Mouse (Mus musculus): ENCODE results near the gene Sp6. TPM values are rescaled to one million over a fixed set of nuclear protein-coding genes. Genes with fewer than 3 reads are reported as not detected.

Sp6 gene
- polyA plus RNA-seq, 1 experiment from 2014 or later = 2.4 TPM

DNA sequence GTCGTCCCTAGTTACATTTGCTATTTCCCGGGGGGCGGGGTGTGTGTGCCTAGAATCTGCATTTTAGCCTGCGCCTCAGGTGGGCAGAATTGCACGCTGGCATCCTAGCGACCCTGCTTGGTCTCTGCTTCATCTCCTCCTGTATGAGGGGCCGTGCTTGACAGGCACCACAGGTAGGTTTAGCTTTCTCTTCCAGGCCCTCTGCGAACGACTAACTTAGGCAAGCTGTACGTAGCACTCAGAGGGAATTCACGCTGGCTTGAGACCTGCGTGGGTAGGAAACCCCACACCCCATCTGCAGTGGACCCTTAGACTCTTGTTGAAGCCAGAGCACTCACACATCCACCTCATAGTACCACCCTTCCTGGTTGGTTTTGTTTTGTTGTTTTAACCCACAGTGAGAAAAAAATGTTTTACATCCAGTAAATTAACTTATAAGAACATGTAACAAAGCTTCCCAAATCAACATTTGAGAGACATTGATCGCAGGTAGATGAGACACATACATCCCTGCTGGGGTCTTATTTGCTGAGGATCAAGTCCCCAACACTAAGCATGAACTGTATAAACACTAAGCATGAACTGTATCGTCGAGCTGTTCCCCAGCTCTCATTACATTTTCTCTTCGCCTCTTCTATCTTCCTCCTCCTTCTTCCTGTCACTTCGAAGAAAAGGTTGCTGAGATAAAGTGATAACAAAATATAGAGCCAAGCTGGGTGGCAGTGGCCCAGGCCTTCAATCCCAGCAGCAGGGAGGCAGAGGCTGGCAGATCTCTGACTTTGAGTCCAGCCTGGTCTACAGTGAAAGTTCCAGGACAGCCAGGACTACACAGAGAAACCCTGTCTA is 34.6 kb upstream of the Sp6 start:
- Histone ChIP-seq H3K9me3 (ENCODE audit: control insufficient read depth, low read length) (no peaks in the 10 kb centered on the region), H3K4me2 (ENCODE audit: low read depth, severe bottlenecking) (peak overlapping the region; percentile 83), H3K27me3 (ENCODE audit: control insufficient read depth, insufficient read depth, low read length) (no peaks in the 10 kb centered on the region), H3K36me3 (ENCODE audit: control insufficient read depth, insufficient read depth, low read length) (no peaks in the 10 kb centered on the region), H3K9ac (ENCODE audit: low read length) (peak overlapping the region; percentile 66), H3K4me3 (ENCODE audit: low read depth, low read length) (peak overlapping the region; percentile 87), H3K4me1 (ENCODE audit: control insufficient read depth, insufficient read depth, low read length) (peaks cover 12% of the 10 kb centered on the region), H3K27ac (replicated peaks; ENCODE audit: low read depth, low read length) (0 out of 2 replicates have a peak overlapping the region, but pooled peaks have one; percentile 15)
- WGBS = 33% methylated on average over 17 of the region's 17 CpGs
- DNase-seq (ENCODE audit: low spot score) = no peak
- no peak for ATAC-seq (ENCODE audit: insufficient number of reproducible peaks, low FRiP score, low TSS enrichment, low read depth)

DNA sequence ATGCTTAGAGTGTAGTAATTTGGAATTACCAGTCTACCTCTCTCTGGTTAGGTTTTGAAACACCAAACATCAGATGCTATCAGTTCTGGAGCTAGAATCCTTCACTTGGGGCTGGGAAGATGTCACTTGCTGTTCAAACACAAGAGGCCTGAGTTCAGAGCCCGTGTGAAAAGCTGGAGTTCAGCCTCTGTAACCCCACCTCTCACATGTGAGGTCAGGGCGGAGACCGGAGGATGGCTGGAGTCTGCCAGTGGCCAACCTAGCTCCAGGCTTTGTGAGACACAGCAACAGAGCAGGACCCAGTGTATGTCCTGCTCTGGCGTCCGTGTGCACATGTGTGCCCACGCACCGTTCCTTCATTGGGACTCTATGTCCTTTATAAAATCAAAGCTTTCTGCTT is 33.9 kb upstream of the Sp6 start:
- WGBS = 78% methylated on average over 7 of the region's 7 CpGs
- H3K9me3 ChIP-seq (ENCODE audit: control insufficient read depth, low read length) = no peaks in the 10 kb centered on the region
- no peak overlapping the region for H3K9ac ChIP-seq (ENCODE audit: low read length)
- no peak overlapping the region for H3K4me3 ChIP-seq (ENCODE audit: low read depth, low read length)
- peaks cover 12% of the 10 kb centered on the region for H3K4me1 ChIP-seq (ENCODE audit: control insufficient read depth, insufficient read depth, low read length)
- ATAC-seq (ENCODE audit: insufficient number of reproducible peaks, low FRiP score, low TSS enrichment, low read depth) (no peak), DNase-seq (ENCODE audit: low spot score) (no peak)
- no peak overlapping the region for H3K4me2 ChIP-seq (ENCODE audit: low read depth, severe bottlenecking)
- no peak overlapping the region for H3K27ac ChIP-seq (replicated peaks; ENCODE audit: low read depth, low read length)
- no peaks in the 10 kb centered on the region for H3K27me3 ChIP-seq (ENCODE audit: control insufficient read depth, insufficient read depth, low read length)
- no peaks in the 10 kb centered on the region for H3K36me3 ChIP-seq (ENCODE audit: control insufficient read depth, insufficient read depth, low read length)

DNA sequence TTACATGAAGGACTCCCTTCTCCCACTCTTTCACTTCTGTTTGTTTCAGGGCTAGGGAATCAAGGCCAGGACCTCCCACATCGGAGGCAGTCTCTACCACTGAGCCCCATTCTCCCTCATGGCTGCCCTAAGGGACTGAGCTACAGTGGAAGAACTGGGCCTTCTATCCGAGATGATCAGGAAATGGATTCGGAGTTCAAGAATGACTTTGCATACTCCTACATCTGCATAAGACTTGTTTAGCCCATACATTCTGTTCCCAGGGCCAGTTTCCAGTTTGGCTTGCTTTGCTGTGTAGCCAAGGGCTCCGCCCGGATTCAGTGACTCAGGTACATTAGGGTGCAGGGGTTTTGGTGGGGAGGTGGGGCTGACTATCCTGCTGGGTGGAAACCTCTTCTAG is 33.2 kb upstream of the Sp6 start:
- no peak for ATAC-seq (ENCODE audit: insufficient number of reproducible peaks, low FRiP score, low TSS enrichment, low read depth)
- DNase-seq (ENCODE audit: low spot score) = no peak
- Histone ChIP-seq H3K4me1 (ENCODE audit: control insufficient read depth, insufficient read depth, low read length) (peaks cover 18% of the 10 kb centered on the region), H3K27me3 (ENCODE audit: control insufficient read depth, insufficient read depth, low read length) (no peaks in the 10 kb centered on the region), H3K36me3 (ENCODE audit: control insufficient read depth, insufficient read depth, low read length) (no peaks in the 10 kb centered on the region), H3K9me3 (ENCODE audit: control insufficient read depth, low read length) (no peaks in the 10 kb centered on the region), H3K4me2 (ENCODE audit: low read depth, severe bottlenecking) (no peak overlapping the region), H3K27ac (replicated peaks; ENCODE audit: low read depth, low read length) (no peak overlapping the region), H3K4me3 (ENCODE audit: low read depth, low read length) (no peak overlapping the region), H3K9ac (ENCODE audit: low read length) (no peak overlapping the region)
- WGBS = 79% methylated on average over 5 of the region's 5 CpGs

DNA sequence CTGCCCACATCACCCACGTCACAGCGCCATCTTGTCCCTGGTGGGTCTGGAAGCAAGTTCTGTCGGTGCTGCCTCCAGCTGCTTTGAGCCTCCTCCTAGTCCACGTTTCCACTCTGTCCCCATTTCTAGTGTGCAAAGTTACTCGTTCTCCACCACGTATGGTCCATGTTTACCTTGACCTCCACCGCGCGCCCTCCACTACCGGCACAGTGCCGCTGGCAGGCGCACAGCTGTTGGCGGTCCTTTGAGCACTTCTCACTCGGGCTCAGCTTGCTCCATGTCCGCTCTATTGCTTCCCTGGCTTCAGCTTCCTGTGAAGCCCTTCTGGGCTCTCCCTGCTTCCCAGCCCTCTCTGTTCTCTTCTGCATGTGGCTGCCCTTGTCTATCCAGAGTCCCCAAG is 31.7 kb upstream of the Sp6 start:
- no peak overlapping the region for H3K4me3 ChIP-seq (ENCODE audit: low read depth, low read length)
- H3K4me2 ChIP-seq (ENCODE audit: low read depth, severe bottlenecking) = no peak overlapping the region
- no peaks in the 10 kb centered on the region for H3K36me3 ChIP-seq (ENCODE audit: control insufficient read depth, insufficient read depth, low read length)
- WGBS = 70% methylated on average over 15 of the region's 15 CpGs
- ATAC-seq (ENCODE audit: insufficient number of reproducible peaks, low FRiP score, low TSS enrichment, low read depth) (no peak), DNase-seq (ENCODE audit: low spot score) (no peak)
- H3K27me3 ChIP-seq (ENCODE audit: control insufficient read depth, insufficient read depth, low read length) = no peaks in the 10 kb centered on the region
- peaks cover 27% of the 10 kb centered on the region for H3K4me1 ChIP-seq (ENCODE audit: control insufficient read depth, insufficient read depth, low read length)
- H3K27ac ChIP-seq (replicated peaks; ENCODE audit: low read depth, low read length) = no peak overlapping the region
- H3K9me3 ChIP-seq (ENCODE audit: control insufficient read depth, low read length) = no peaks in the 10 kb centered on the region
- H3K9ac ChIP-seq (ENCODE audit: low read length) = no peak overlapping the region

DNA sequence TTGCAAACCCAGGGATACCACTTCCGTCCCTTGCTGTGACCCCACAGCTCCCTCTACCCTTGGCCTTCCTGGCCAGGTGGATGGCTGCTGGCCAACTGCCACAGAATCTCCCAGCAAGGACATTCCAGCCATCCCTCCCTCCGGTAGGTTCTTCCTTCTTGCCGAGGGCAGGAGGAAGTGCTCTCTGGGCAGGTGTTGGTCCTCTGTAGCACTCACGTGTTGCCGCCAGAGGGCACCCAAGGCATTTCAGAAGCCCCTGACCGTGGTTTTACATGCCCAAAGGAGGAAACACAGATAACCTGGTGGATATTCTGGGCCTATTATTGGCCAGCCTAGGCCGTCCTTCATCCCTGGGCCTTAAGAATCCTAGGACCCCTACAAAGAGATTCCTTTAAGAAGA is 30.8 kb upstream of the Sp6 start:
- Histone ChIP-seq H3K4me2 (ENCODE audit: low read depth, severe bottlenecking) (peak overlapping the region; percentile 1; the same call in 1 of the 2 replicates), H3K9me3 (ENCODE audit: control insufficient read depth, low read length) (no peaks in the 10 kb centered on the region), H3K9ac (ENCODE audit: low read length) (no peak overlapping the region), H3K4me3 (ENCODE audit: low read depth, low read length) (no peak overlapping the region), H3K27me3 (ENCODE audit: control insufficient read depth, insufficient read depth, low read length) (no peaks in the 10 kb centered on the region), H3K4me1 (ENCODE audit: control insufficient read depth, insufficient read depth, low read length) (peaks cover 34% of the 10 kb centered on the region), H3K27ac (replicated peaks; ENCODE audit: low read depth, low read length) (no peak overlapping the region), H3K36me3 (ENCODE audit: control insufficient read depth, insufficient read depth, low read length) (no peaks in the 10 kb centered on the region)
- DNase-seq (ENCODE audit: low spot score) = peak; percentile 89
- 2% methylated on average over 7 of the region's 7 CpGs for WGBS
- ATAC-seq (ENCODE audit: insufficient number of reproducible peaks, low FRiP score, low TSS enrichment, low read depth) = no peak

DNA sequence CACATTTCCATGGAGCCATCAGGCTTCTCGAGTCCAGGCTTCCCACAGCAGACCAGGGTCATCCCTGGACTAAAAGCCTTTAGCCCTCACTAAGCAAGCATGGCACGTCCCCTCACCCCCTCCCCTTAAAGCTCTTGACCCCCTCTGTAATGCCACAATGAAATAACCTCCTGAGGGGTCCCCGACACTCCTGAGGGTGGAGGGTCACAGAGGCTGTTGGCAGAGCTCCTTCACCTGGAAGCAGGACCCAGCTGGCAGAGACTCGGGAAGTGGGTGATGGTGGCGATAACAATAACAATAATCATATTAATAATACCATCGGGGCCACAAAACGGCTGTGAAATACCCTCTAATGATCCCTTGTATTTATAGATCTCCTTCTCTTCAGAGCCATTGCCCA is 30.3 kb upstream of the Sp6 start, which contains the start of gene Sp2:
TSS of gene Sp2 (minus strand) at position 101 of the 400 bp plus-strand sequence.
- peaks cover 39% of the 10 kb centered on the region for H3K4me1 ChIP-seq (ENCODE audit: control insufficient read depth, insufficient read depth, low read length)
- 62% methylated on average over 7 of the region's 7 CpGs for WGBS
- H3K4me2 ChIP-seq (ENCODE audit: low read depth, severe bottlenecking) = peak within 1 kb of the TSS; percentile 1; the same call in 1 of the 2 replicates
- H3K27me3 ChIP-seq (ENCODE audit: control insufficient read depth, insufficient read depth, low read length) = no peaks in the 10 kb centered on the region
- ATAC-seq (ENCODE audit: insufficient number of reproducible peaks, low FRiP score, low TSS enrichment, low read depth) (no peak), DNase-seq (ENCODE audit: low spot score) (no peak)
- H3K27ac ChIP-seq (replicated peaks; ENCODE audit: low read depth, low read length) = no peak within 1 kb of the TSS
- H3K36me3 ChIP-seq (ENCODE audit: control insufficient read depth, insufficient read depth, low read length) = no peaks in the 10 kb centered on the region
- H3K4me3 ChIP-seq (ENCODE audit: low read depth, low read length) = no peak within 1 kb of the TSS
- no peaks in the 10 kb centered on the region for H3K9me3 ChIP-seq (ENCODE audit: control insufficient read depth, low read length)
- H3K9ac ChIP-seq (ENCODE audit: low read length) = no peak within 1 kb of the TSS

DNA sequence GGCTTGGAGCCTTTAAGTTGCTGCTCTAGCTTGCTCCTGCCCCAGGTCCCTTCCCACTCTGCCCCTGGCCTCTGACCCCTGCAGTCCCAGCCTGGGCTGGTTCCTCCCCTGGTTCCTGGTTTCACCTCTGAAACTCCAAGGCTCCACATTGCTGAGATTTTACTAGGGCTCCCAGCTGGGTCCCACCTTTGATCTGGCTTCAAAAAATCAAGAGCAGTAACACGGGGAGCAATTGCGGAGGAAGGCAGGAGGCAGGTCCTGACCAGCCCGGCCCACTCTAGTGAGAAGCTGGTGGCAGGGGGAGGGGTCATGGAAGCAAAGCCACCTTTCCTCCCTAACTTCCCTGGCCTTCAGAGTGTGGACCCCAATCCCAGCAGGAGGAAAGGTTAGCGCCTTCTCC is 28.3 kb upstream of the Sp6 start:
- H3K27me3 ChIP-seq (ENCODE audit: control insufficient read depth, insufficient read depth, low read length) = no peaks in the 10 kb centered on the region
- ATAC-seq (ENCODE audit: insufficient number of reproducible peaks, low FRiP score, low TSS enrichment, low read depth) = no peak
- H3K4me1 ChIP-seq (ENCODE audit: control insufficient read depth, insufficient read depth, low read length) = peaks cover 41% of the 10 kb centered on the region
- H3K27ac ChIP-seq (replicated peaks; ENCODE audit: low read depth, low read length) = no peak overlapping the region
- H3K36me3 ChIP-seq (ENCODE audit: control insufficient read depth, insufficient read depth, low read length) = no peaks in the 10 kb centered on the region
- H3K9me3 ChIP-seq (ENCODE audit: control insufficient read depth, low read length) = no peaks in the 10 kb centered on the region
- no peak overlapping the region for H3K9ac ChIP-seq (ENCODE audit: low read length)
- WGBS = 7% methylated on average over 4 of the region's 4 CpGs
- no peak overlapping the region for H3K4me2 ChIP-seq (ENCODE audit: low read depth, severe bottlenecking)
- no peak overlapping the region for H3K4me3 ChIP-seq (ENCODE audit: low read depth, low read length)
- DNase-seq (ENCODE audit: low spot score) = peak; percentile 51

DNA sequence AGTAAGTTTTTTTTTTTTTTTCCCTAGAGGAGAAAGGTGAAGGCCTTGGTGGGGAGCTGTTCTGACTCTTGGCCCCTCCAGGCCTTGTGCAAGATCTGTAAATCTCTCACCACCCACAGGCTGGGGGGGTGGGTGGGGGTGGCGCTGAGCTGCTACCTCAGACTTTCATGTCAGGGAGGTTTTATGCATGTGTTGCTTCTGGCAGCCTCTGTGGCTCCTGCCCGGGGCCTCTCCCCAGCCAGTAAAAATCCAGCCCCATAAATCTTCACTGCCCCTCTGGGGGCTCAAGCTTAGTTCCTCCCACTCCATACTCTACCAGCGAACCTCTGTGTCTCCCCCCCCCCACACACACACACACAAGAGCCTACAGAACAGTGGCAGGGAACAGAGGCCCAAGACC is 26.7 kb upstream of the Sp6 start:
- Histone ChIP-seq H3K36me3 (ENCODE audit: control insufficient read depth, insufficient read depth, low read length) (no peaks in the 10 kb centered on the region), H3K27me3 (ENCODE audit: control insufficient read depth, insufficient read depth, low read length) (no peaks in the 10 kb centered on the region), H3K4me3 (ENCODE audit: low read depth, low read length) (0 out of 2 replicates have a peak overlapping the region, but pooled peaks have one; percentile 5), H3K4me1 (ENCODE audit: control insufficient read depth, insufficient read depth, low read length) (peaks cover 41% of the 10 kb centered on the region), H3K27ac (replicated peaks; ENCODE audit: low read depth, low read length) (peak overlapping the region; percentile 47; the same call in 1 of the 2 replicates), H3K9me3 (ENCODE audit: control insufficient read depth, low read length) (no peaks in the 10 kb centered on the region), H3K4me2 (ENCODE audit: low read depth, severe bottlenecking) (no peak overlapping the region), H3K9ac (ENCODE audit: low read length) (0 out of 2 replicates have a peak overlapping the region, but pooled peaks have one; percentile 34)
- WGBS = 2% methylated on average over 3 of the region's 3 CpGs
- ATAC-seq (ENCODE audit: insufficient number of reproducible peaks, low FRiP score, low TSS enrichment, low read depth) (peak; percentile 38; the same call in 1 of the 2 replicates), DNase-seq (ENCODE audit: low spot score) (peak; percentile 63)
